Mouse (Mus musculus) small intestine, adult 2 months (tissue): Measurements from ENCODE around the gene Tlr5.

ENCODE experiments used
- CTCF ChIP-seq: fragments of 200-500 bp; IDR thresholded peaks from 2 replicates; pipeline ENCODE4 v1.5.1; 2012; ENCODE audit warnings: low read depth, mild to moderate bottlenecking, control low read depth, inconsistent platforms, low read length, moderate library complexity, mixed read lengths; ENCODE audit not compliant: insufficient replicate concordance, insufficient read length; ENCODE audit errors: extremely low read depth
- POLR2A ChIP-seq: fragments of 200-500 bp; IDR thresholded peaks from 2 replicates; pipeline ENCODE4 v1.6.1; 2012; ENCODE audit warnings: low read depth, mild to moderate bottlenecking, control low read depth, inconsistent platforms, low read length, moderate library complexity

- no peak for TF ChIP-seq CTCF
- no peak for TF ChIP-seq POLR2A
Observed at GRCm38 (mm10) chr1:182964855-182965466, 10.4 kb downstream of the Tlr5 start.
